Mouse (Mus musculus) gonadal fat pad, adult 2 months (tissue): ENCODE measurements around the gene Kcna1. TPM values are rescaled to one million over a fixed set of nuclear protein-coding genes. Genes with fewer than 3 reads are reported as not detected.

Source experiments
- DNase-seq: peaks from one replicate; pipeline ENCODE4 v3.0.0-alpha.2; 2012; ENCODE audit warnings: low read depth
- polyA plus RNA-seq: library from polyadenylated mRNA; depleted of rRNA; stranded (reverse); fragments of >200 nt; gene quantifications from 2 replicates; pipeline ENCODE4 v1.2.3, GENCODE M21; 2012; rRNA removed

Gene Kcna1
- 2.9 and 6.6 TPM in 2 replicates for polyA plus RNA-seq

GRCm38 (mm10) chr6:126646381-126646780 lies at the start of gene Kcna1:
Gene Kcna1, minus strand, starts transcription at chr6:126646384.
- DNase-seq = no peak

- DNase-seq = no peak
Observed at GRCm38 (mm10) chr6:126687120-126687519, 40.9 kb upstream of the Kcna1 start.

- DNase-seq = no peak
Observed at GRCm38 (mm10) chr6:126685135-126685534, 39.0 kb upstream of the Kcna1 start.

- DNase-seq = no peak
Observed at GRCm38 (mm10) chr6:126678961-126679360, 32.8 kb upstream of the Kcna1 start.

GRCm38 (mm10) chr6:126667001-126667400 lies 20.8 kb upstream of the Kcna1 start:
- no peak for DNase-seq

GRCm38 (mm10) chr6:126666091-126666490 lies 19.9 kb upstream of the Kcna1 start:
- no peak for DNase-seq

GRCm38 (mm10) chr6:126664569-126664968 lies 18.4 kb upstream of the Kcna1 start:
- no peak for DNase-seq

- no peak for DNase-seq
Observed at GRCm38 (mm10) chr6:126657646-126658394, 11.6 kb upstream of the Kcna1 start.

GRCm38 (mm10) chr6:126653561-126653960 lies 7.4 kb upstream of the Kcna1 start:
- DNase-seq = no peak

GRCm38 (mm10) chr6:126645644-126646358 lies 383 bp downstream of the Kcna1 start:
- DNase-seq = no peak

GRCm38 (mm10) chr6:126645044-126645541 lies 1.1 kb downstream of the Kcna1 start:
- no peak for DNase-seq

- DNase-seq = no peak
Observed at GRCm38 (mm10) chr6:126644181-126645043, 1.8 kb downstream of the Kcna1 start.

GRCm38 (mm10) chr6:126643341-126644055 lies 2.7 kb downstream of the Kcna1 start:
- no peak for DNase-seq

GRCm38 (mm10) chr6:126642856-126643321 lies 3.3 kb downstream of the Kcna1 start:
- DNase-seq = no peak

GRCm38 (mm10) chr6:126628451-126628850 lies 17.7 kb downstream of the Kcna1 start:
- no peak for DNase-seq

GRCm38 (mm10) chr6:126618455-126618854 lies 27.7 kb downstream of the Kcna1 start:
- no peak for DNase-seq

- no peak for DNase-seq
Observed at GRCm38 (mm10) chr6:126610746-126611145, 35.4 kb downstream of the Kcna1 start.

GRCm38 (mm10) chr6:126609193-126609947 lies 36.8 kb downstream of the Kcna1 start:
- DNase-seq = no peak

- no peak for DNase-seq
Observed at GRCm38 (mm10) chr6:126601843-126602326, 44.3 kb downstream of the Kcna1 start.
